Mouse (Mus musculus) limb, embryonic 14.5 days (tissue): ENCODE results near the gene Bax. TPM values are rescaled to one million over a fixed set of nuclear protein-coding genes. Genes with fewer than 3 reads are reported as not detected.

Experiments
- ATAC-seq: fragments of 200-750 bp; cut with Nextera tagmentation; 2 replicates; pipeline ENCODE4 v1.8.0; 2017; ENCODE audit warnings: low read depth, moderate number of reproducible peaks, moderate TSS enrichment; ENCODE audit not compliant: low FRiP score
- DNase-seq: peaks from one replicate; pipeline ENCODE4 v3.0.0-alpha.2; 2015; ENCODE audit warnings: low spot score
- H3K27ac ChIP-seq: fragments of 300-500 bp; sonication (generic); replicated peaks from 2 replicates; pipeline ENCODE4 v1.5.1; 2014; ENCODE audit warnings: low read depth, mild to moderate bottlenecking, low read length, moderate library complexity, mixed read lengths
- H3K27me3 ChIP-seq: fragments of 300-500 bp; sonication (generic); 2 replicates; pipeline ENCODE4 v1.6.1; 2014; ENCODE audit warnings: low read length, mixed read lengths; ENCODE audit not compliant: control insufficient read depth, insufficient read depth
- H3K36me3 ChIP-seq: fragments of 300-500 bp; sonication (generic); 2 replicates; pipeline ENCODE4 v1.6.1; 2014; ENCODE audit warnings: mild to moderate bottlenecking, low read length, moderate library complexity, mixed read lengths; ENCODE audit not compliant: control insufficient read depth, insufficient read depth
- H3K4me1 ChIP-seq: fragments of 300-500 bp; sonication (generic); 2 replicates; pipeline ENCODE4 v1.6.1; 2014; ENCODE audit warnings: antibody characterized with exemption, low read length, mixed read lengths; ENCODE audit not compliant: control insufficient read depth, insufficient read depth
- H3K4me2 ChIP-seq: fragments of 300-500 bp; sonication (generic); replicated peaks from 2 replicates; pipeline ENCODE4 v1.6.1; 2014; ENCODE audit warnings: low read depth, mild to moderate bottlenecking, low read length, moderate library complexity; ENCODE audit not compliant: severe bottlenecking
- H3K4me3 ChIP-seq: fragments of 300-500 bp; sonication (generic); replicated peaks from 2 replicates; pipeline ENCODE4 v1.5.1; 2014; ENCODE audit warnings: low read length
- H3K9ac ChIP-seq: fragments of 300-500 bp; sonication (generic); 2 replicates; pipeline ENCODE4 v1.6.1; 2014; ENCODE audit warnings: mild to moderate bottlenecking, low read depth, low read length, moderate library complexity; ENCODE audit not compliant: severe bottlenecking
- H3K9me3 ChIP-seq: fragments of 300-500 bp; sonication (generic); 2 replicates; pipeline ENCODE4 v1.6.1; 2016; ENCODE audit warnings: low read length; ENCODE audit not compliant: control insufficient read depth
- POLR2A ChIP-seq: fragments of 200-500 bp; IDR thresholded peaks from 2 replicates; pipeline ENCODE4 v1.8.0; 2012; ENCODE audit warnings: inconsistent platforms, mild to moderate bottlenecking, moderate library complexity, borderline replicate concordance; ENCODE audit not compliant: insufficient read depth, insufficient read length; ENCODE audit errors: extremely low read depth
- WGBS: fragments of 180-500 bp; shearing (Covaris S2); extraction: QIAGEN DNeasy Blood & Tissue Kit; methylation state at CpG from one replicate; pipeline ENCODE4 v1.1.7; 2014; 5-methylcytosine and 5-hydroxymethylcytosine counted together
- polyA plus RNA-seq, 2 experiments: library from polyadenylated mRNA; depleted of rRNA in 1 of 2; stranded (reverse) in 1 of 2; unstranded in 1 of 2; fragments of >200 nt; fragmentation: Nextera tagmentation in 1 of 2; extraction: Ambion mirVana in 1 of 2; gene quantifications; 2 replicates each; pipeline versions ENCODE4 v1.2.1 to v1.2.3; 2012 to 2014

The Bax gene
- polyA plus RNA-seq (2012; rRNA removed): 127 and 164 TPM in 2 replicates
- 133 and 140 TPM in 2 replicates for polyA plus RNA-seq (2014; fragmentation: Nextera tagmentation; extraction: Ambion mirVana)

GRCm38 (mm10) chr7:45466283-45467089 is at the start of gene Bax:
TSS of gene Bax (minus strand) at chr7:45466898.
- Histone ChIP-seq H3K4me2 (peak within 1 kb of the TSS; percentile 84), H3K4me3 (peak within 1 kb of the TSS; percentile 89), H3K27me3 (no peaks in the 10 kb centered on the region), H3K27ac (no peak within 1 kb of the TSS), H3K36me3 (peaks cover 33% of the 10 kb centered on the region), H3K4me1 (peaks cover 7% of the 10 kb centered on the region; the same call in 1 of the 2 replicates), H3K9ac (peak within 1 kb of the TSS; percentile 74), H3K9me3 (no peaks in the 10 kb centered on the region)
- peak; percentile 86 for ATAC-seq
- DNase-seq: peak; percentile 98
- under 1% methylated on average over 24 of the region's 58 CpGs for WGBS
- TF ChIP-seq POLR2A: 0 out of 2 replicates have a peak, but pooled peaks have one; percentile 52

GRCm38 (mm10) chr7:45515436-45515835 is 48.7 kb upstream of the Bax start:
- Histone ChIP-seq H3K9ac (0 out of 2 replicates have a peak overlapping the region, but pooled peaks have one; percentile 21), H3K4me1 (0 out of 2 replicates have a peak, but pooled peaks cover 2% of the 10 kb centered on the region), H3K9me3 (no peaks in the 10 kb centered on the region), H3K36me3 (no peaks in the 10 kb centered on the region), H3K27me3 (no peaks in the 10 kb centered on the region), H3K27ac (no peak overlapping the region), H3K4me3 (no peak overlapping the region), H3K4me2 (no peak overlapping the region)
- 16% methylated on average over 16 of the region's 16 CpGs for WGBS
- TF ChIP-seq POLR2A: no peak
- DNase-seq (no peak), ATAC-seq (no peak)

GRCm38 (mm10) chr7:45514411-45514810 is 47.7 kb upstream of the Bax start:
- ATAC-seq: no peak
- WGBS: 79% methylated on average over 7 of the region's 7 CpGs
- TF ChIP-seq POLR2A: no peak
- H3K36me3 ChIP-seq: no peaks in the 10 kb centered on the region
- no peaks in the 10 kb centered on the region for H3K27me3 ChIP-seq
- no peak overlapping the region for H3K9ac ChIP-seq
- no peak overlapping the region for H3K4me3 ChIP-seq
- DNase-seq: no peak
- no peak overlapping the region for H3K27ac ChIP-seq
- H3K4me1 ChIP-seq: peaks cover 4% of the 10 kb centered on the region; the same call in 1 of the 2 replicates
- H3K4me2 ChIP-seq: no peak overlapping the region
- no peaks in the 10 kb centered on the region for H3K9me3 ChIP-seq

GRCm38 (mm10) chr7:45509912-45510787 is 43.5 kb upstream of the Bax start, which contains the start of gene Nucb1:
TSS of gene Nucb1 (minus strand) at chr7:45510406.
- H3K4me3 ChIP-seq: peak within 1 kb of the TSS; percentile 74
- H3K27me3 ChIP-seq: no peaks in the 10 kb centered on the region

More at GRCm38 (mm10) chr7:45509912-45510787, 43.5 kb upstream of the Bax start, which contains the start of gene Nucb1:
- Histone ChIP-seq H3K9ac (peak within 1 kb of the TSS; percentile 83), H3K4me2 (peak within 1 kb of the TSS; percentile 97), H3K27ac (peak within 1 kb of the TSS; percentile 90), H3K9me3 (no peaks in the 10 kb centered on the region), H3K4me1 (peaks cover 13% of the 10 kb centered on the region), H3K36me3 (peaks cover 28% of the 10 kb centered on the region)
- DNase-seq (peak; percentile 97), ATAC-seq (peak; percentile 94)
- peak; percentile 55; the same call in 1 of the 2 replicates for TF ChIP-seq POLR2A
- 1% methylated on average over 41 of the region's 44 CpGs for WGBS
